Mouse (Mus musculus): ENCODE results near the gene Parp12. TPM values are rescaled to one million over a fixed set of nuclear protein-coding genes. Genes with fewer than 3 reads are reported as not detected.

The Parp12 gene
- 4.9 TPM for polyA plus RNA-seq (2017; shearing (Covaris generic))

DNA sequence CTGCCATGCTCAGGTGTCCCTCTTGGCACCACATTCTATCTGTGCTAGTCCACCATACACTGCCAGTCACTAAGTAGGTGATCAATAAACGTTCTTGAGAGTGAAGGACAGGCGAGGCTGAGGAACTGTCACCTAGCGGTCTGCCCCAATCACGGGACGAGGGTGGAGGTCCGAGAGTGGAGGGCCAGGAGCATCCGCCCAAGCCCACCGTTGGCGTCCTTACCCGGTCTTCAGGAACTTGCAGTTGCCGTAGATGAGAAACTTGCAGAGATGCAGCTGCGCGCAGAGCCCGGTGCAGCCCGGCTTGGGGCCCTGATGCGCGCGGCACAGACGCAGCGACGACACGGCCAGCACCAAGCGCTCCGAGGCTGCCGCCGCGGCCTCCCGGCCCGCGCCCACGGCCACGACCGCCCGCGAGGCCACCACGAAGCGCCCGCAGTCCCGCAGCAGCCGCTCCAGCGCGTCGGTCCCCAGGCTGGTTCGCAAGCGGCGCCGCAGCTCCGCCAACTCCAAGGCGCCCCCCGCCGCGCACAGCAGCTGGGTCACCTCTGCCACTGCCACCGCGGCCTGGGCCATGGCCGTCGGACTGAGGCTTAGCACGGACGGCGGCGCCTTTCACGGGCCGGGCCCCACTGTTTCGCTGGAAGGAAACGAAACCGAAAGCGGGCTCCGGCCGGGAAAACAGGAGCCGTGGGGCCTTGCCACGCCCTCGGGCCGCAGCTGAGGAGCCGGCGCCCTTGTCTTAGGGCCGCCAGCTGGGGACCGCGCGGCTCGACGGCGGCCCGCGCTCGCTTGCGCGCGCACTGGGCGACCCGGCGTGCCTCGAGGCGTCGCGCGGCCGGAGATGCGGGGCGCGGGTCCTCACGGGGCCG is at the start of gene Parp12:
Gene Parp12 (minus strand): TSS at position 766 of the 872 bp plus-strand sequence.

Other genes with a start within 250 kb of the Parp12 start
- not detected for gene Tbxas1, start 242.9 kb downstream of the Parp12 start, polyA plus RNA-seq (2017; shearing (Covaris generic))
- 31.9 TPM for gene Hipk2, start 242.2 kb downstream of the Parp12 start, polyA plus RNA-seq (2017; shearing (Covaris generic))
- gene Kdm7a, start 88.4 kb upstream of the Parp12 start, polyA plus RNA-seq (2017; shearing (Covaris generic)): 82.4 TPM

All from naive thymus-derived CD4-positive, alpha-beta T cell, adult 5 months (primary cell).